Mouse (Mus musculus) forebrain, embryonic 16.5 days (tissue): Measurements from ENCODE around the gene Pth. TPM values are rescaled to one million over a fixed set of nuclear protein-coding genes. Genes with fewer than 3 reads are reported as not detected.

Experiments
- ATAC-seq: fragments of 200-750 bp; cut with Nextera tagmentation; 2 replicates; pipeline ENCODE4 v1.8.0; 2017; ENCODE audit warnings: mild to moderate bottlenecking, moderate library complexity
- H3K27ac ChIP-seq: fragments of 300-500 bp; sonication (generic); 2 replicates; pipeline ENCODE4 v1.5.1; 2014; ENCODE audit warnings: low read length, control low read depth
- H3K27me3 ChIP-seq: fragments of 300-500 bp; sonication (generic); replicated peaks from 2 replicates; pipeline ENCODE4 v1.6.1; 2014; ENCODE audit warnings: low read length; ENCODE audit not compliant: control insufficient read depth, insufficient read depth
- H3K36me3 ChIP-seq: fragments of 300-500 bp; sonication (generic); 2 replicates; pipeline ENCODE4 v1.6.1; 2014; ENCODE audit not compliant: control insufficient read depth, insufficient read depth
- H3K4me1 ChIP-seq: fragments of 300-500 bp; sonication (generic); replicated peaks from 2 replicates; pipeline ENCODE4 v1.6.1; 2014; ENCODE audit warnings: low read length; ENCODE audit not compliant: control insufficient read depth, insufficient read depth
- H3K4me2 ChIP-seq: fragments of 300-500 bp; sonication (generic); 2 replicates; pipeline ENCODE4 v1.6.1; 2014; ENCODE audit warnings: mild to moderate bottlenecking, low read length, control low read depth
- H3K4me3 ChIP-seq: fragments of 300-500 bp; sonication (generic); replicated peaks from 2 replicates; pipeline ENCODE4 v1.5.1; 2014; ENCODE audit warnings: mild to moderate bottlenecking, low read length, control low read depth
- H3K9ac ChIP-seq: fragments of 300-500 bp; sonication (generic); replicated peaks from 2 replicates; pipeline ENCODE4 v1.6.1; 2014; ENCODE audit warnings: low read depth, low read length, control low read depth
- H3K9me3 ChIP-seq: fragments of 300-500 bp; sonication (generic); 2 replicates; pipeline ENCODE4 v1.6.1; 2016; ENCODE audit warnings: low read length; ENCODE audit not compliant: control insufficient read depth
- WGBS: fragments of 180-500 bp; shearing (Covaris S2); extraction: QIAGEN DNeasy Blood & Tissue Kit; methylation state at CpG from one replicate; pipeline ENCODE4 v1.1.7; 2014; 5-methylcytosine and 5-hydroxymethylcytosine counted together
- polyA plus RNA-seq: library from polyadenylated mRNA; unstranded; fragments of >200 nt; fragmentation: Nextera tagmentation; extraction: Ambion mirVana; gene quantifications from 2 replicates; pipeline ENCODE4 v1.2.1, GENCODE M21; 2015

Gene Pth
- polyA plus RNA-seq, 1 experiment from 2014 or later = not detected

GRCm38 (mm10) chr7:113398083-113398482 lies 9.7 kb upstream of the Pth start:
- H3K4me3 ChIP-seq = no peak overlapping the region
- H3K36me3 ChIP-seq = no peaks in the 10 kb centered on the region
- no peak for ATAC-seq
- H3K9ac ChIP-seq = no peak overlapping the region
- H3K9me3 ChIP-seq = no peaks in the 10 kb centered on the region
- no peaks in the 10 kb centered on the region for H3K27me3 ChIP-seq
- no peak overlapping the region for H3K4me2 ChIP-seq
- H3K27ac ChIP-seq = no peak overlapping the region
- no peaks in the 10 kb centered on the region for H3K4me1 ChIP-seq

- no peak overlapping the region for H3K4me2 ChIP-seq
- no peak overlapping the region for H3K27ac ChIP-seq
- no peaks in the 10 kb centered on the region for H3K9me3 ChIP-seq
- H3K27me3 ChIP-seq = no peaks in the 10 kb centered on the region
- WGBS = 90% methylated on average over 4 of the region's 4 CpGs
- no peaks in the 10 kb centered on the region for H3K4me1 ChIP-seq
- no peaks in the 10 kb centered on the region for H3K36me3 ChIP-seq
- ATAC-seq = no peak
- H3K4me3 ChIP-seq = no peak overlapping the region
- H3K9ac ChIP-seq = no peak overlapping the region
Measured at GRCm38 (mm10) chr7:113396661-113397060, 8.3 kb upstream of the Pth start.

- Histone ChIP-seq H3K4me3 (no peak overlapping the region), H3K9me3 (no peaks in the 10 kb centered on the region), H3K36me3 (no peaks in the 10 kb centered on the region), H3K4me2 (no peak overlapping the region), H3K9ac (no peak overlapping the region), H3K4me1 (no peaks in the 10 kb centered on the region), H3K27ac (no peak overlapping the region), H3K27me3 (no peaks in the 10 kb centered on the region)
- 84% methylated on average over 2 of the region's 2 CpGs for WGBS
- no peak for ATAC-seq
Measured at GRCm38 (mm10) chr7:113391619-113392018, 3.2 kb upstream of the Pth start.

- H3K4me1 ChIP-seq = no peaks in the 10 kb centered on the region
- no peaks in the 10 kb centered on the region for H3K36me3 ChIP-seq
- 29% methylated on average over 7 of the region's 7 CpGs for WGBS
- 0 out of 2 replicates have a peak overlapping the region, but pooled peaks have one; percentile 14 for H3K4me2 ChIP-seq
- H3K9ac ChIP-seq = no peak overlapping the region
- no peaks in the 10 kb centered on the region for H3K9me3 ChIP-seq
- H3K27me3 ChIP-seq = no peaks in the 10 kb centered on the region
- ATAC-seq = peak; percentile 87
- H3K4me3 ChIP-seq = no peak overlapping the region
- no peak overlapping the region for H3K27ac ChIP-seq
Measured at GRCm38 (mm10) chr7:113377875-113378658, 10.3 kb downstream of the Pth start.

GRCm38 (mm10) chr7:113372682-113373081 lies 15.7 kb downstream of the Pth start:
- Histone ChIP-seq H3K4me1 (peaks cover 10% of the 10 kb centered on the region), H3K9me3 (no peaks in the 10 kb centered on the region), H3K4me3 (no peak overlapping the region), H3K27ac (no peak overlapping the region), H3K36me3 (no peaks in the 10 kb centered on the region), H3K27me3 (no peaks in the 10 kb centered on the region), H3K4me2 (no peak overlapping the region), H3K9ac (no peak overlapping the region)
- 84% methylated on average over 1 of the region's 1 CpGs for WGBS
- ATAC-seq = no peak

GRCm38 (mm10) chr7:113369620-113370340 lies 18.6 kb downstream of the Pth start:
- peak overlapping the region; percentile 77 for H3K4me2 ChIP-seq
- WGBS = under 1% methylated on average over 44 of the region's 44 CpGs
- H3K9ac ChIP-seq = peak overlapping the region; percentile 96
- peak; percentile 75 for ATAC-seq
- H3K27ac ChIP-seq = peak overlapping the region; percentile 92
- no peaks in the 10 kb centered on the region for H3K27me3 ChIP-seq
- peak overlapping the region; percentile 97 for H3K4me3 ChIP-seq
- no peaks in the 10 kb centered on the region for H3K9me3 ChIP-seq
- no peaks in the 10 kb centered on the region for H3K36me3 ChIP-seq
- peaks cover 13% of the 10 kb centered on the region for H3K4me1 ChIP-seq

GRCm38 (mm10) chr7:113368746-113369619 lies 19.4 kb downstream of the Pth start, which contains the start of gene Btbd10:
Gene Btbd10 (minus strand): TSS chr7:113369392.
- WGBS = under 1% methylated on average over 64 of the region's 64 CpGs
- H3K27me3 ChIP-seq = no peaks in the 10 kb centered on the region
- peak within 1 kb of the TSS; percentile 97 for H3K4me3 ChIP-seq
- ATAC-seq = peak; percentile 99
- no peaks in the 10 kb centered on the region for H3K9me3 ChIP-seq
- peaks cover 13% of the 10 kb centered on the region for H3K4me1 ChIP-seq
- no peaks in the 10 kb centered on the region for H3K36me3 ChIP-seq
- peak within 1 kb of the TSS; percentile 96 for H3K9ac ChIP-seq
- H3K27ac ChIP-seq = peak within 1 kb of the TSS; percentile 92
- peak within 1 kb of the TSS; percentile 84 for H3K4me2 ChIP-seq

- H3K36me3 ChIP-seq = no peaks in the 10 kb centered on the region
- whole genome bisulfite sequencing = 62% methylated on average over 4 of the region's 4 CpGs
- no peak overlapping the region for H3K4me3 ChIP-seq
- no peaks in the 10 kb centered on the region for H3K9me3 ChIP-seq
- H3K27me3 ChIP-seq = no peaks in the 10 kb centered on the region
- no peak overlapping the region for H3K27ac ChIP-seq
- no peak for ATAC-seq
- no peak overlapping the region for H3K4me2 ChIP-seq
- no peak overlapping the region for H3K9ac ChIP-seq
- H3K4me1 ChIP-seq = peaks cover 13% of the 10 kb centered on the region
Measured at GRCm38 (mm10) chr7:113367440-113367839, 20.9 kb downstream of the Pth start.

- Histone ChIP-seq H3K27me3 (no peaks in the 10 kb centered on the region), H3K36me3 (no peaks in the 10 kb centered on the region), H3K9me3 (no peaks in the 10 kb centered on the region), H3K4me2 (no peak overlapping the region), H3K27ac (no peak overlapping the region), H3K9ac (no peak overlapping the region), H3K4me3 (no peak overlapping the region), H3K4me1 (peaks cover 7% of the 10 kb centered on the region)
- WGBS = 95% methylated on average over 1 of the region's 1 CpGs
- no peak for ATAC-seq
Measured at GRCm38 (mm10) chr7:113349089-113349488, 39.3 kb downstream of the Pth start.
